Mouse (Mus musculus) embryonic fibroblast, embryonic 13.5 days (primary cell): ENCODE measurements at regions not wholly inside any gene's neighbourhood (a gene's known extent, or its start where the extent isn't known, plus 50 kb on each side); places are given as distances from the start of the nearest gene placed in this dataset.

ENCODE experiments used
- H3K27ac ChIP-seq: 2 replicates; pipeline ENCODE4 v1.5.1; 2012; ENCODE audit warnings: low read length, control low read depth, inconsistent platforms; ENCODE audit not compliant: insufficient read depth
- H3K4me1 ChIP-seq: 2 replicates; pipeline ENCODE4 v1.6.1; 2011; ENCODE audit warnings: low read length; ENCODE audit not compliant: control insufficient read depth, insufficient read depth
- H3K4me3 ChIP-seq: 2 replicates; pipeline ENCODE4 v1.5.1; 2011; ENCODE audit warnings: mild to moderate bottlenecking, control low read depth, low read length; ENCODE audit not compliant: insufficient read depth
- CTCF ChIP-seq: IDR thresholded peaks from 2 replicates; pipeline ENCODE4 v1.5.1; 2011; ENCODE audit warnings: mild to moderate bottlenecking, control low read depth, low read length, moderate library complexity, borderline replicate concordance; ENCODE audit not compliant: insufficient read depth
- POLR2A ChIP-seq: IDR thresholded peaks from 2 replicates; pipeline ENCODE4 v1.6.1; 2011; ENCODE audit warnings: low read depth, mild to moderate bottlenecking, control low read depth, low read length, moderate library complexity

- Histone ChIP-seq H3K4me1 (no peaks in the 10 kb centered on the region), H3K4me3 (no peak overlapping the region), H3K27ac (no peak overlapping the region)
- no peak for TF ChIP-seq POLR2A
- no peak for TF ChIP-seq CTCF
Observed at GRCm38 (mm10) chr9:84394536-84395314, 469.8 kb downstream of the Bckdhb start.

GRCm38 (mm10) chr9:84399481-84399880, 474.5 kb downstream of the Bckdhb start:
- H3K4me3 ChIP-seq = no peak overlapping the region
- TF ChIP-seq CTCF (no peak), POLR2A (no peak)
- H3K27ac ChIP-seq = no peak overlapping the region
- no peaks in the 10 kb centered on the region for H3K4me1 ChIP-seq

DNA sequence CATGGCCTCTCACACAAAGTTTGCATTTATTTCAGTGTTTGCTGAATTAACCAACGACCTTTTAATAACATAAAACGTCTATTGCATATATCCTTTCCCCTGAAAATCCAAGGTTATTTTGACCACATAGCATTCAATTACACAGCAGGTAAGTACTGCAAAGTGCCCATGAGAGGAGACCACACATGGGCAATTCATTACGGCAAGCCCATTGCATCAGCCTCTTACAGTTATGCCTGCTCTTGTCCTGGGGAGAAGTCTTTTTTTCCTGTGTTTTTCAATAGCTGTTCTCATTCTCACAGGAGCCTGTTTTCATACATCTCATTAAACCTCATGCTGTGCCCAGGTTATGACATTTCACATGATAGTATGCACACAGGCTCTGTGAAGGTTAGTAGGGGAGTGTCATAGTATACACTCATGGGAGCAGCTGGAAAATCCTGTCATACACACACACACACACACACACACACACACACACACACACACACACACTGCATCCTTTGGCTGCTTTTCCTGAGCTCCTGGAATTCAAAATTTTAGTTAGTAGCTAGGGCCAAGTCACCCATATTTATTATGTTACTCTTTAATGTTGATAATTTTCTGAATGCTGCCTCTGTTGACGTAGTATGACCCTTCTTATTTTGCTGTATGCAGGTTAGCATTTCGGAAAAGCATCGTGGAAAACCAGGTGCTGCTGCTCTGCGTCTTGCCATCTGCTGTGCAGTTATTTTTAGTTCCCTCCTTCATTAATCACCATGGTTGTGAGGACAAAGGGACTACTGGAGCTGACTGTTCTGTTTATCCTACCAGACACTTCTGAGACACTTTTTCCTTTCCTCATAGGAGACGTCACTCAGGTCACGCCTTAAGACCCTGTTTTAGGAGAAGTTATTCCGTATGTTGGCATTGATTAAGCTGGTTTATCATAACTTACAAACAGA, 483.6 kb downstream of the Bckdhb start:
- H3K4me3 ChIP-seq = no peak overlapping the region
- no peak for TF ChIP-seq CTCF
- TF ChIP-seq POLR2A = no peak
- H3K27ac ChIP-seq = no peak overlapping the region

More for the DNA sequence above, 483.6 kb downstream of the Bckdhb start:
- H3K4me1 ChIP-seq = no peaks in the 10 kb centered on the region
